Mouse (Mus musculus): ENCODE results near the gene Nt5dc1. TPM values are rescaled to one million over a fixed set of nuclear protein-coding genes. Genes with fewer than 3 reads are reported as not detected.
"Not testable (repeated sequence)": the region's sequence is repeated elsewhere in the genome, so short reads cannot be mapped to it uniquely, and the experiment has no call there.

Nt5dc1 gene
- polyA plus RNA-seq, 1 experiment from 2014 or later = 6.1 TPM

- Histone ChIP-seq H3K9ac (no peak overlapping the region), H3K4me3 (replicated peaks) (no peak overlapping the region), H3K4me1 (no peaks in the 10 kb centered on the region), H3K36me3 (replicated peaks) (no peaks in the 10 kb centered on the region), H3K27ac (no peak overlapping the region), H3K27me3 (no peaks in the 10 kb centered on the region), H3K4me2 (no peak overlapping the region), H3K9me3 (no peaks in the 10 kb centered on the region)
- ATAC-seq (ENCODE audit: low FRiP score) = no peak
- WGBS = 60% methylated on average over 7 of the region's 7 CpGs
Observed at GRCm38 (mm10) chr10:34271681-34272080, 146.7 kb downstream of the Nt5dc1 start.

GRCm38 (mm10) chr10:34267312-34268070 lies 150.9 kb downstream of the Nt5dc1 start:
- Histone ChIP-seq H3K27ac (no peak overlapping the region), H3K9ac (no peak overlapping the region), H3K36me3 (replicated peaks) (no peaks in the 10 kb centered on the region), H3K4me3 (replicated peaks) (no peak overlapping the region), H3K27me3 (no peaks in the 10 kb centered on the region), H3K4me2 (no peak overlapping the region), H3K4me1 (no peaks in the 10 kb centered on the region), H3K9me3 (no peaks in the 10 kb centered on the region)
- WGBS = 76% methylated on average over 5 of the region's 5 CpGs
- no peak for ATAC-seq (ENCODE audit: low FRiP score)

- ATAC-seq (ENCODE audit: low FRiP score) = no peak
- Histone ChIP-seq H3K4me1 (no peaks in the 10 kb centered on the region), H3K36me3 (replicated peaks) (no peaks in the 10 kb centered on the region), H3K9ac (no peak overlapping the region), H3K27me3 (no peaks in the 10 kb centered on the region), H3K4me3 (replicated peaks) (no peak overlapping the region), H3K4me2 (no peak overlapping the region), H3K27ac (no peak overlapping the region), H3K9me3 (no peaks in the 10 kb centered on the region)
- WGBS = 85% methylated on average over 4 of the region's 4 CpGs
Observed at GRCm38 (mm10) chr10:34265106-34265505, 153.2 kb downstream of the Nt5dc1 start.

- H3K27me3 ChIP-seq; H3K4me1 ChIP-seq; H3K4me2 ChIP-seq; H3K27ac ChIP-seq; H3K9me3 ChIP-seq; H3K4me3 ChIP-seq (replicated peaks); H3K36me3 ChIP-seq (replicated peaks); H3K9ac ChIP-seq; ATAC-seq (ENCODE audit: low FRiP score): not testable (repeated sequence)
- 89% methylated on average over 9 of the region's 9 CpGs for WGBS
Observed at GRCm38 (mm10) chr10:34252833-34253232, 165.5 kb downstream of the Nt5dc1 start.

DNA sequence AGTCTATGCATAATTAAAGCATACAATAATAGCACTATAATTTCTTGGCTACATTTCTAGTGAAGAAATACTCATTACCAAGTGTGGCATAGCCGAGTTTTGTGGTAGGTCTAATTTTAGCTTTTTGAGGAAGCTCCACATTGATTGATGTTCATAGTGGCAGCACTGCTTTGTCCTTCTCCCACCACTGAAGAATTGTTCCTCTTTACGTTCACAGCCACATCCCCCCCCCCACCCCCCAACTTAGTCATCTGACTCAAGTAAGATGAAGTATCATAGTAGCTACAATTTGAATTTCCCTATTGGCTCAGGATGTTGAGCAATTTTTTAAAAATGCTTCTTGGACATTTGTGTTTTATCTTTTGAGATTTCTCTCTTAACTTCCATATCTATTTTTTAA lies 168.8 kb downstream of the Nt5dc1 start:
- Histone ChIP-seq H3K9ac (no peak overlapping the region), H3K27me3 (no peaks in the 10 kb centered on the region), H3K4me2 (no peak overlapping the region), H3K9me3 (no peaks in the 10 kb centered on the region), H3K27ac (no peak overlapping the region), H3K36me3 (replicated peaks) (no peaks in the 10 kb centered on the region), H3K4me1 (no peaks in the 10 kb centered on the region; the same call in 1 of the 2 replicates), H3K4me3 (replicated peaks) (no peak overlapping the region)
- 74% methylated on average over 2 of the region's 2 CpGs for WGBS
- no peak for ATAC-seq (ENCODE audit: low FRiP score)

- Histone ChIP-seq H3K36me3 (replicated peaks) (no peaks in the 10 kb centered on the region), H3K27ac (no peak overlapping the region), H3K27me3 (no peaks in the 10 kb centered on the region), H3K4me3 (replicated peaks) (no peak overlapping the region), H3K4me1 (no peaks in the 10 kb centered on the region; the same call in 1 of the 2 replicates), H3K4me2 (no peak overlapping the region), H3K9ac (no peak overlapping the region), H3K9me3 (no peaks in the 10 kb centered on the region)
- 56% methylated on average over 3 of the region's 3 CpGs for WGBS
- ATAC-seq (ENCODE audit: low FRiP score) = no peak
Observed at GRCm38 (mm10) chr10:34247757-34248156, 170.6 kb downstream of the Nt5dc1 start.

DNA sequence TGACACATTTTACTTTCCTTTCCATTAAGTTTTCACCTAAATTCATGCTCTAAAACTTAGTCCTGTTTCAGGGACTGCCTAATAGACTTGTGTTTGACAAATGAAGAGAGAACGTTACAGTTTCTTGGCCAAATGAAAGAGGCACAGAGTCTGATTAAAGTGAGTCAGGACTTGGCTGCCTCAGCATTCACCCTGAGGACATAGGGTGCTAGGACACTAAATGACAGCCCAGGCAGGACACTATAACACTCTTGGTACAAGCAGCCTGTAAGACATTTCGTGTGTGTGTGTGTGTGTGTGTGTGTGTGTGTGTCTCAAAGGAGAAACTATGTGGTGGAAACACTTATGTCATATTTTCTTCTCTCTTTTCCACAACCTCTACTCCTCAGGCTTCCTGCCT lies 172.2 kb downstream of the Nt5dc1 start:
- ATAC-seq (ENCODE audit: low FRiP score) = no peak
- H3K27ac ChIP-seq = no peak overlapping the region
- H3K4me3 ChIP-seq (replicated peaks) = no peak overlapping the region
- WGBS = 81% methylated on average over 2 of the region's 2 CpGs
- no peaks in the 10 kb centered on the region for H3K9me3 ChIP-seq
- H3K9ac ChIP-seq = no peak overlapping the region
- no peak overlapping the region for H3K4me2 ChIP-seq
- H3K4me1 ChIP-seq = no peaks in the 10 kb centered on the region; the same call in 1 of the 2 replicates
- no peaks in the 10 kb centered on the region for H3K27me3 ChIP-seq
- H3K36me3 ChIP-seq (replicated peaks) = no peaks in the 10 kb centered on the region

- no peak overlapping the region for H3K9ac ChIP-seq
- H3K4me3 ChIP-seq (replicated peaks) = no peak overlapping the region
- H3K4me2 ChIP-seq = no peak overlapping the region
- H3K9me3 ChIP-seq = no peaks in the 10 kb centered on the region
- no peaks in the 10 kb centered on the region for H3K36me3 ChIP-seq (replicated peaks)
- no peak for ATAC-seq (ENCODE audit: low FRiP score)
- H3K27ac ChIP-seq = no peak overlapping the region
- no peaks in the 10 kb centered on the region; the same call in 1 of the 2 replicates for H3K4me1 ChIP-seq
- H3K27me3 ChIP-seq = no peaks in the 10 kb centered on the region
- 86% methylated on average over 5 of the region's 5 CpGs for WGBS
Observed at GRCm38 (mm10) chr10:34244745-34245144, 173.6 kb downstream of the Nt5dc1 start.

DNA sequence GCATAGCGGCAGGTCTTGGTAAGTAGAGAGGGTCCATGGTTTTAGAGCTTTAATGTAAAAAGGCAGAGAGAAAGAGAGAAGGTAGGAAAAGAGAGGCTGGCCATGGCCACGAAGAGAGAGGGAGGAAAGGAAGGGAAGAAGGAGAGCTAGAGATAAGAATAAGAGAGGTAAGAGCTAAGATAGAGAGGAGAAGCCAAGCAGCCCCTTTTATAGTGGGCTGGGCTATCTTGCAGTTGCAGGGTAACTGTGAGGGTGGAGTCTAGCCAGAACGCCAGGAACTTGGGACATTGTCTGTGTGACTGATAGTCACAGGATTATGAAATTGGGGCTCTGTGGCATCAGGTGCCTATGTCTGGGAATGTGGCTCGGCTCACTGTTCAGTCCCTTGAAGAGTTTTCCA lies 179.8 kb downstream of the Nt5dc1 start:
- ATAC-seq (ENCODE audit: low FRiP score) = no peak
- no peak overlapping the region for H3K4me2 ChIP-seq
- 77% methylated on average over 4 of the region's 4 CpGs for WGBS

More for the DNA sequence above, 179.8 kb downstream of the Nt5dc1 start:
- Histone ChIP-seq H3K9me3 (no peaks in the 10 kb centered on the region), H3K4me3 (replicated peaks) (no peak overlapping the region), H3K4me1 (no peaks in the 10 kb centered on the region), H3K36me3 (replicated peaks) (no peaks in the 10 kb centered on the region), H3K9ac (no peak overlapping the region), H3K27me3 (no peaks in the 10 kb centered on the region), H3K27ac (no peak overlapping the region)

Other genes starting within 250 kb of the Nt5dc1 start
- gene Dse, start 210.8 kb downstream of the Nt5dc1 start, polyA plus RNA-seq (2016; fragmentation: Nextera tagmentation; extraction: Ambion mirVana) = 11.2 and 13.4 TPM in 2 replicates
- 98.6 and 99.9 TPM in 2 replicates for gene Tspyl1, start 136.4 kb downstream of the Nt5dc1 start, polyA plus RNA-seq (2016; fragmentation: Nextera tagmentation; extraction: Ambion mirVana)
- 99.3 and 103 TPM in 2 replicates for gene Tspyl4, start 121.1 kb downstream of the Nt5dc1 start, polyA plus RNA-seq (2016; fragmentation: Nextera tagmentation; extraction: Ambion mirVana)
- 0.09 and 0.14 TPM in 2 replicates for gene Col10a1, start 28.6 kb downstream of the Nt5dc1 start, polyA plus RNA-seq (2016; fragmentation: Nextera tagmentation; extraction: Ambion mirVana)
- 2.2 and 3.1 TPM in 2 replicates for gene Frk, start 64.8 kb upstream of the Nt5dc1 start, polyA plus RNA-seq (2016; fragmentation: Nextera tagmentation; extraction: Ambion mirVana)